Mouse (Mus musculus) layer of hippocampus, postnatal 25 days (tissue): Measurements from ENCODE around the gene Selp. TPM values are rescaled to one million over a fixed set of nuclear protein-coding genes. Genes with fewer than 3 reads are reported as not detected.

Source experiments
- DNase-seq, 2 experiments: peaks; one replicate each; pipeline ENCODE4 v3.0.0; 2022; ENCODE audit warnings: mixed read lengths in 2 of 2, low spot score in 1 of 2; ENCODE audit errors: extremely low spot score in 1 of 2
- total RNA-seq, 2 experiments: library from RNA; stranded (reverse); gene quantifications; 2 replicates each; pipeline ENCODE4 v1.2.3; 2021

The Selp gene
- total RNA-seq, 2 experiments from 2014 or later, result not detected

DNA sequence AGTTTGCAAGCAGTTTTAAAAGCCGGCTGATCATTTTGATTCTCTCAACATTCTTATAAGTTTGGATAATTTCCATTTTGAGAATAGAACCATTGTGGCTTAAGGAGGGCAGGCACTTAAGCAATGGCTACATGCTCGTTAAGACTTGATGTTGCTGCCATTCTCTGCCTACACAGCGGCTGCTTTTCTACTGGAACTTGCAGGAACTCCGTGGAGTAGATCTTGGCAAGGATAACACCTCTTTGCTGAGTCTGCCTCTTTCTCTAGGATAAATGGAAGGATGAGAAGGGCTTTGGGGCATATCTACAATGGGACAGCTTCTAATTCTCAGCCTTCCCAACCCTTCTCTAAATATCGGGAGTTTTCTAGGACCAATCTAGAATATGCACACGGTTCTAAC is 583 bp downstream of the Selp start:
- no peak for DNase-seq

DNA sequence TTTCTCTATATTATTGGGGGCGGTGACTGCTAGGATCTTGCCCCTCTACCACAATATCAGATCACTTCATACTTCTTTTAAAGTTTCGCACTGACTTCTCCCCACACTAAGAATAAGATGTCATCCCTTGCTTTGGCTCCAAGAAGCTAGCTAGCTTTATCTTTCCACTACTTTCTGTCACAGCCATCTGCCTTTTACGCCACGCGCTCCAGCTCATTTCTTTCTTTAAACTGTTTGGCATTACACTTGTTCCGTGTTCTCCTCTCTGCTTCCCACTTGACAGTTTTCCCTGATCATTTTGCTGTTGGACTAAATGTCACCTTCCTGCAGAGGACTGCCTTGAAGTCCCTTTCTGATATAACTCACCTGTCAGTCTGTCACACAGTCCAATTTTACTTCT is 2.8 kb downstream of the Selp start:
- no peak for DNase-seq

DNA sequence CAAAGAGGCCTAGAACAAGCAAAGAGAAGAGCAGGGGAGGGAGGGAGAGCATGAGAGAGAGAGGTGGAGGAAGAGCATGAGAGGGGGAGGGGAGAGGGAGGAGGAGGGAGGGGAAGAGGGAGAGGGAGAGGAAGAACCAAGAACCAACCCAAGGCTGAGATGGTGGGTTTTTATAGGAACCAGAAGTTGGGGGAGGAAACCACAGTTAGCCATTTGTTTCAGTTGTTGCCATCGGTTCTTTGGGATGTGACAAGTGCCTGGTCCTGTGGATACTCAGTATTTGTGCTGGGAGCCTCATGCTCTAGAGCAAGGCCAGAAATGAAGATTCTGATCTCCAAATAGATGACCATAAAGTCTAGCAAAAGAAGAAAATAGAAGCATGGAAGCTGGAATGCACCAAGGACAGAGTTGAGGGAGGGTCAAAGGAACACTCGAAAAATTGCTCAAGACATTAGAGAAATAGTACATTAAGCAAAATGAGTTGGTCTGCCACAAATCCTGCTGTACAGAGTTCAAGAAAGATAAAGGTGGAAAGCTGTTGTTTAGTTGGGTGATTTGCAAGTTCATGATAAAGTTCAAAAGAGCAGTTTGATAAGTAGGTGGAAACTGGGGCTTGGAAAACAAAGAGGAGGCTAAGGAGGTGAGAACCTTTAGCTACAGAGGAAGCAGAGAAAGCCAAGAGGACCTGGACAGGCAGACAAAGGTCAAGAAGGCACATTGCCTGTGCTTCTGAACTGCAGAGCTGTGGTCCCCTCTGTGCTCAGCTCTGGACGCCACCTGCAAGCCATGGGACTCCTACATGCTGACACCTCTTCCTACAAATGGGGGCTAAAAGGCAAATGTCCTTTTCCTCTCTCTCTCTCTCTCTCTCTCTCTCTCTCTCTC is 5.1 kb downstream of the Selp start:
- no peak for DNase-seq

DNA sequence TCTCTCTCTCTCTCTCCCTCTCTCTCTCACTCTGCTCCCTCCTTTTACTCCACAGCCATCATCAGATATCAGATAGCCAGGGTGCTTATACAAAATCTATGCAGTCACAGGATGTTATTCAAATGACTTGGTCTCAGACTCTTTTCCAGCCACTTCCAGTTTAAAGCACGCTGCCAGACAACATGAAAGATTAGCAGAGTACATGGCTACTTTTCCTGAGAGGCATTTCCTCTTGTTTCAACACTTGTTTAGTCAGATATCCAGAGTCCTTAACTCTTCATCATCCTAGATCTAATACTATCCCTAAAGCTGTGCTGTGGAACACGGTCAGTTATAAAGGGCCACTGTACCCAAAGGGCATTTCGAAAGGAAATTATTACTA is 5.7 kb downstream of the Selp start:
- DNase-seq, result no peak

DNA sequence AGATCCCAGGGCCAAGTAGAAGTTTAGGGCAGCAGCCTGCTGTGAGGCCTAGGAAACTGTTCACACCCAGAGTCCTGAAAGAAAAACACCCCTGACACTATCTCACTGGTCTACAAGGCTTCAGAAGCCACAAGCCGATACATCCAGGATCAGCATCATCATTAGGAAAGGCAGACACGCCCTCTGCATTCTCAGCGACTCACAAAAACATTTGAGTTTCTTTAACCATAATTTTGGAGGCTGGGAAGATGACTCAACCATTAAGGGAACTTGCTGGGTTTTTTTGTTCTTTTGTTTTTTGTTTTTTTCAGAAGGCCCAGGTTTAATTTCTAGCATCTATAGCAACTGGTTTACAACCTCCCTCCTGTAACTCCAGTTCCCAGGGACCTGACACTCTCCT is 8.8 kb downstream of the Selp start:
- DNase-seq, result no peak

DNA sequence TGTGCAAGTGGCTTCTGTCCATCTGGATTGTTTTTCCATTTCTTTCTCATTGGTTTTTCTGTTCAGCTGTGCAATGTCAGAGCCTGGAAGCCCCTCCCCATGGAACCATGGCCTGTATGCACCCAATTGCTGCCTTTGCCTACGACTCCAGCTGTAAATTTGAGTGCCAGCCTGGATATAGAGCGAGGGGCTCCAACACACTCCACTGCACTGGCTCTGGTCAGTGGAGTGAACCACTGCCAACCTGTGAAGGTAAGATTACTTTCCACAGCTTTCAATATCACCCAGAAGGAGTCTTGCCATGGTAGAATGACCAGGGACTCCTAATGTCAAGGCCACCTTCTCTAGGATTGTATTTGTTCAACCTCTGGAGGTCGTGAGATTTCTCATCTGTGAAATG is 14.9 kb downstream of the Selp start:
- no peak for DNase-seq

DNA sequence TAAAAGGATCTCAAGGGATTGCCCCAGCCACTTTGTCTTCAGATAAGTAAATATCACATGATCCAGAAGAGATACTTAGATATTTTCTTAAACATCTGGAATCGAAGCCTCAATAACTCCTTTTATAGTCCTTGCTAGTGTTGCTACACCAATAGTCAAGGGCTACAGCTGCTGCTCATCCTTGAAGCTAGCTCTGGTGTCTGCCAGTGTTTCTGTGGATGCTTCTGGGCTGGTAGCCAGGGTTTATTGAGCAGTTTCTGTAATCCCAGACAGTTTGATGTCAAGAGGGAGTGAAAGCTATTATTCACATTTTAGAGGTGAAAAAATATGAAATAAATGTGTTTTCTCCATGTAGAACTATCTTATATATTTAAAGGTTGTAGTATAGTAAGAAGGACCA is 17.5 kb downstream of the Selp start:
- DNase-seq, result no peak

DNA sequence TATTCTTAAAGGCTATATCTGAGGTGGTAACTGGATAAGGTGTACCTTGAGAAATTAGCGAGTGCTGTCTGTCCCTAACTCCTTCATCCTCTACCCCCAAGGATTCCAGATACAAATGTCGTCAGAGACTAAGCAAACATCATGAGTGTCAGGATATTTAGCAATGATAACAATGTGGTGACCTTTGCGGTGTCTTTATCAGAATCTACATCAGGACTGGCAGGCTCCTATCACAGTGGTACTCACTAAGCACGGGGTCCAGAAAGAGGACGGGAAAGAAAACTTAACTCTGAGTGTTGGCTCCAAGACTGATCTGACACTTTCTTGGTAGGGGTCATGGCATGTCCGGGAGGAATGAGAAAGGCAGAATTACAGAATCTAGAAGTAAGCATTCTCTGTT is 19.0 kb downstream of the Selp start:
- no peak for DNase-seq

DNA sequence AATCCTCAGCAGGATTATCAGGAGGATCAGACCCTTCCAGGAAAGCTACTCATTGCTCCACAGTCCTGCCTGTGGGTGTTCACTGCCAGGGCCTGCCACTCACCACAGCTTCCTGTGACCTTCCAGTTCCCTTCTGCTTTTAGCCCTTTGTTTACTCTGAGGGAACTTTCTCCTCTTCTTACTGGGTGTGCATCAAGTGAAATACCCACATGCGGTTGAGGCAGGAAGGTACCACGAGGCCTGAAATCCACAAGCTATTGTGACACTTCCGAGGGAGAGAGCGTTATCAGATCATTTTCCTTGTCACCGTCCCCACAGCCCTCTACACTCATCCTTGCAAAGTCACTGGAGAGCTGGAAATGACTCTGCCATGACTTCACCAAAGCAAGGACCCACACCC is 20.3 kb downstream of the Selp start:
- no peak for DNase-seq

DNA sequence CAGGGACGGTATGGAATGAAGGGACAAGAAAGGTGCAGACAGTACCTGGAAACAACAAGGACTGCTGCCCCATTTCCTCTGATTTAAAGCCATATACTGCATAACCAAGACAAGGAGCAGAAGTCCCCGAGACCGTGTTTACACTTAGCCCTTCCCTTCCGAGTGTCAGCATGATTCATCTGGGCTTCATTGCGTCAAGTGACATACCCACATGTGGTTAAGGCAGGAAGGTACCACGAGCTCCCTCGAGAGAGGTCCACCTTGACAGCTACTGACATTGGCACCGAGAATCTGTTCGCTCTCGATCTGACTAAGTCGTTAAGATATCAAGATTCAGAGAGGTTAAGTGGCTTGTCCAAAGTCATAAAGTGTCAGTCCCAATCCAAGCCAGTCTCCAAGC is 20.9 kb downstream of the Selp start:
- no peak for DNase-seq

DNA sequence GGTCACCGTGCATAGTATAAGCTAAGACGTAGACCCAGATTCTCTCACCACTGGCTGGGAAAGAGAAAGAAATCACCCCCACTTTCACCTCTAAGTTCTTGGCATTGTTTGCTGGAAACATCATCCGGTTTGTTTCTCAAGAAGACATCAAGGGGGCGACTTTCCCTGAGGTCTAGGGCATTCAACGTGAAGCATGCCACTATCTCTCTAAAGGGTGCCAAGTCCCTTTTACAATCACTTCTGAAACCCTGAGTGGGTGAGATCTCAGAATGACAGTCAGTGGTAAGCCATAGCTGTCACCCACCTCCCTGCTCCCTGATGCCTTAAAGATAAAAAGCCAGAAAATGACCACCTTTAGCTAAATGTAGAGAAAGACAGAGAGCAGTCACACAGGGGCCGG is 21.6 kb downstream of the Selp start:
- no peak for DNase-seq

DNA sequence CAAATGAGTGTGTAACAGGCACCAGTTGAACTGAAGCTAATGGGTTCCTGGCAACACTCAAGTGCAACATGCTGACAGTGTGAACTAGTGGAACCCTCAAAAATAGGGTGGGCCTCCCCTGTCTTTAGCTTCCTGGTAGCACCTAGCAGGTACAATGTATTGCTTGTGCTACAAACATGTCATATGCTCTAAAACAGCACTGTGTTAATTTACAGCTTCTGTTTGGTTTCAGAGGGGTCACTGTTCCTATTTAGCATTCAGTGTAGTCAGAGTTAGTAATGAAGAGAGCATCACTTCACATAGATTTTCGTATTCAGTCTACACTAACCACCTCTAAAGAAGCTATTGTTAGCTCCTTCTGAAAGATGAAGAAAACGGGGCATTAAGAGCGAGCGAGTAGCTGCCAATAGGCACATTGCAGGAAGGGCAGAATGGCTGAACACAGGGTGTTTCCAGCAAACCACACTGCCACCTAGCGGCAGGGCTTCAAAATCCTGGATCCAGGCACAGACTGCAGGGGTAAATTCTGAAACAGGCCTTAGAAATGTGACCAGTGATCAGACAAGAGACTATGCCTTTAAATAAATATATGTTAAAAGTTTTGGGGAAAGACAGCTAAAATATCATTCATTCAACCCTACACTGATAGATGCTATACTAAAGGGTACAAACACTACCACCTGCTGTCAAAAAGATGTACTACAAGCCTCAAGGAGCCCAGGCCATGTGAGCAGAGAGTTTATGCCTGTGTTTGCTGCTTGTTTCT is 23.5 kb downstream of the Selp start:
- DNase-seq, result peak; percentile 74 to 89

DNA sequence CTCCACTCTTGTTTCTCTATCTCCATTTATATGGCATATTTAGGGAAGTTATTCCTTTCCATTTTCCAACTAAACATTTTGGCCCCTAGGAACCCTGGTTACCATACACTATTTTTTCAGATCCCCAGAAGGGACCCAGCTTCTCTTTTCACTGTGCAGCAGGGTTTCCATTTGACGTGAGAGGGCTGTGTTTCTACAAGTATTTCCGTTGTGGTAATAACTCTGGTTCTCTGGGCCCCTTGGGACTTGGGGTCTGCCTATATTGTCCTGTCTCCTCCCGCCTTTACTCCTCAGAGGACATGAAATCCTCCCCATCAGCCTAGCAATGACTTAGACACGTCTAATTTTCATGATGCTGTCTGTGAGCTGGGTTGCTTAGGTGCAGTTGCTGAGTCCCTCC is 24.4 kb downstream of the Selp start:
- DNase-seq, result no peak

DNA sequence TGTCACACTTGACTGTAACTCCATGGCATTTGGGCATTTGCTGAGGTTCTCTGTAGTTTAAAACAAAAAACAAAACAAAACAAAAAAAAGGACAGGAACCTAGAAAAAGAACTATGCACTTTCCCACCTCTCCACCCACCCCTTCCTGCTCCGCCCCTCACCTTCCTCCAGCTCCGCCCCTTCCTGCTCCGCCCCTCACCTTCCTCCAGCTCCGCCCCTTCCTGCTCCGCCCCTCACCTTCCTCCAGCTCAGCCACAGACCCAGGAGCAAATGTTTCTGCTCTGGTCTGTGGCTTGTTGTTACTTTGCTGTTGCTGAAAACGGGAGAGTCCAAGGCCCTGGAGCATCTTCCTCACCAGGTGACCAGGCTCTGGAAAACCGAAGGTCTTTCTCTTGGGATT is 34.0 kb downstream of the Selp start:
- DNase-seq, result no peak

DNA sequence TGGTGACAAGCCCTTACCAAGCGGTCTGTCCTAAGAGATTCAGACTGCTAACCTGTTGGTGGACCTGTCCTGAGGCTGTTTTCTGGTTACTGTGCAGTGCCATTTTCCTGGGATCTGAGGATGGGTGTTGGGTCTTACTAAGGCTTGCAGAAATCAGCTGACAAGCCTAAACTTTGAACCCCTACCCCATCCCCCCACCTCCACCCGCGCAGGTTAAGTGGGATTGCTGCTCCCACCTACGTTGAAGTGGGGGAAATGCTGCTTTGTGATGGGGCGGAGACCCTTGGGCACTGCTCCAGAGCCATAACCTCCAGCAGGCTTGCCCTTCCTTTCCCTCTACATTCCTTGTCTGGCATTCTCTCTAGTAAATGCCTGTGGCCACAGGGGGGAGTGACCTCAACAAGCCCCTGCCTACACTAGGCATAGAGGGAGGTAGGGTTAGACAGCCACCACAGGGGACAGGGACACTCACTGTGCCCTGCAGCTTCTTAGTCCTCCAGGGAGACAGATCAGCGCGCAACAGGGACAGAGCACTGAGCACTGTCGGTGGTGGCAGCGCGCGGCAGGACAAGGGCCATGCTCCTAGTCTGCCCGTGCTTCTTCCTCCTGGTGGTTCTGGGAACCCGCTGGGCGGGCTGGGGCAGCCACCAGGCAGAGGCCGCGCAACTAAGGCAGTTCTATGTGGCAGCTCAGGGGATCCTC is 36.5 kb downstream of the Selp start, which contains the start of gene F5:
Gene F5, plus strand, starts transcription at position 452 of the 702 bp plus-strand sequence.
- DNase-seq, result no peak

DNA sequence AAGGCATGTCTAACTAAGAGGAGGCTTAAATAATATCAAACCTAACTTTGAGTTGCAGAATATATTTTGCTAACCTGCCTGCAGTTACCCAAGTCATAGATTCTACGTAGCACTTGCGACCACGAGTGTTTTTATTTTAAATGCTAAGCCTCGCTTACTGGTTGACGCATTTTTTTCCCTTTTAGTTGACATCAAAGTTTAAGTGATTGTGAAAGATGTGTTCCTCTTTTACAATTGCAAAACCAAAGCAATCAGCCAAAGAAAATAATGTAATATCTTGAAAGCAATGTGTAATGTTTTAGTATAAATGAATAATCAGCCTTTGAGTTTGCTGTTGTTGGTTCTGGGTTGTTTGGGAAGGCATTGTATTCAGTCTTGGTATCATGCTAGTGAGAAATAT is 37.8 kb downstream of the Selp start:
- DNase-seq, result no peak

DNA sequence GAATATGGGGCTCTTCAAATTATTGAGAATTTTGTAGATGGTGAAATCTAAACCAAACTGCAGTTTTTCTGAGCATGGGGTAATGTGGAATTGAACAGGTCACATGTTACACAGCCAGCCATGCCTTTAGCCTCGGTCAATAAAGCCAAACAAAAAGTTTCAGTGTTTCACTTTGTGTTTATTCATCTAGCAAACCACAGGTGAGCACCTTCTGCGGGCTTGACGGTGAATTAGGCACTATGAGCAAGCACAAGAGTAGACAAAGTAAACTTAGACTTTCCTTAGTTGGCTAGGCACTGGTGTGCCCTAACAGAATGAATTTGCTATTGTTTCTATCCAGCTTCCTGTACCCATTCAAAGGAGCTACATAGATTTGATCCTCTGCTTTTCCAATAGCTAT is 39.9 kb downstream of the Selp start:
- no peak for DNase-seq

DNA sequence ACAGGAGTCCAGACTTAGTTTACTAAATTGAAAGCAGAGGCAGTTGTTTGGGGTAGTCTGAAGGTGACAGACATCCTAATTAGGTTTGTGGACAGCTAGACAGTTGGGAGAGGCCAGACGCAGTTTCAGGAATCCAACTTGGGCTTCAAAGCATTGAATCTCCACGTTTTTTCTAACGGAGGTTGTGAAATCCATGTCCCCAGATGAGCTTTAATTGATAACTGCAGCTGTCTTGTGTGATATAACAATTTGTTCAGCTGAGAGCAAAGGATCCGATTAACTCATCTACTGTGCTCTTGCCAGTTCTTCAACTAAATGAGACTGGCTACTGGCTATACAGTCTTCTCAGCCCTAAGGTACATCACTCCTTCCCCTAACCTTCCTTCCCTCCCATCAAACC is 43.5 kb downstream of the Selp start:
- DNase-seq, result no peak

DNA sequence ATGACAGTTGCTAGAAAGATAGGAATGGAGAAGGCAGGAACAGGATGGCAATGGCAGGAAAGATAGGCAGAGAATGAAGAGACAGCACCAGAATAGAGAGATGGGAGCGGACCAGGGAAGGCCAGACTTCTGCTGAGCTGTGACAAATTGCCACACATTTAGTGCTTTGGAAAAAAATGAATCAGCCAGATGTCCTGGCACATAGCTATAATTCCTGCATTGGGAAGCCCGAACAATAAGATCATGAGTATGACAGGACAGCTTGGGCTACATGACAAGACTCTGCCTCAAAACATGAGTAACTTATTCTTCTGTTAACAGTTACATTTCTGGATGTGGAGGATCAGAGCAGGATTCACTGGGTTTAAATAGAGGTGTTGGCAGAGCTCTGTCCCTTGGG is 44.7 kb downstream of the Selp start:
- no peak for DNase-seq

DNA sequence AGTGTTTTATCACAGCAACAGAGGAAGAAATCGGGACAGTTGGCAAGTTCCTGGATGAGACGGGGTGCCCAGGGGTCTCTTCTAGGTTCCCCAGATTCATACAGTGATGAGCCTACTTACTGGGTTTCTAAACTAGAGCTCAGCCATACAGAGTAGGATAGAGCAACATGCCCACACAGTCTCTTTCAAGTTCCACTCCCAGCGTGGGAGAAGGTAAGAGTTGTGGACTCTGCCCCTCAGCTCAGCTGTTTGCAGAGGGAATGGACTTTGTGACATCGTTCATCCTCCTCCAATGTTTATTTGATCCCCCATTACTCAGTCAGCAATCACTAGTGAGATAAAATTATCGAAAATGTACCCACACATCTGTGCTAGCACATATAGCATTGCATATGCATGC is 47.7 kb downstream of the Selp start:
- DNase-seq, result no peak

DNA sequence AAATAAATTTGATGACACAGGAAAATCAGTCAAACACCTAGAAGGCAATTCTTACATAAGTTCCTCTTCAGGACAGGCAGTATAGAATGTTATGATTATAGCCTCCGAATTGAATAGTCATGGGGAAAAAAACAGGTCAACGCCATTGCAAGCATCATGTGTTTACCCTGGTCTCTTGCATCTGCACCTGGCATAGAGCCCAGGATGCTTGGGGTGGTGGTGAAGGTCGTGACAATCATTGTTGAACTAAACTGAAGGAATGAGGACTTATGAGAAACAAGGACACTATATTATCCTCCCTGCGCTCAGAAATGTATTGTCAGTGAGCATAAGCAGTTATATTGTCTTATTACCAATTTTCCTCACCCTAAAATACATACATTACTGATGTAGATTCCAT is 53.8 kb downstream of the Selp start:
- DNase-seq, result no peak
